Mouse (Mus musculus) kidney, adult 10 weeks (tissue): ENCODE measurements around the gene Kifc5b. TPM values are rescaled to one million over a fixed set of nuclear protein-coding genes. Genes with fewer than 3 reads are reported as not detected.

ENCODE experiments used
- polyA plus RNA-seq: library from polyadenylated mRNA; stranded (reverse); fragments of 350-450 nt; fragmentation: Illumina TruSeq; extraction: RNeasy Lipid Tissue Mini Kit (QIAGEN cat#74804); gene quantifications from one replicate; pipeline ENCODE4 v1.2.3, GENCODE M21; 2014; ENCODE audit warnings: low read depth, low replicate concordance

Gene Kifc5b
- polyA plus RNA-seq = not detected

GRCm38 (mm10) chr17:26916711-26917482 is at the start of gene Kifc5b:
Gene Kifc5b, plus strand, starts transcription at chr17:26917091.

GRCm38 (mm10) chr17:26932839-26933398 is 16.0 kb downstream of the Kifc5b start, which contains the start of gene Phf1:
Gene Phf1, plus strand, starts transcription at chr17:26933052.

GRCm38 (mm10) chr17:26939178-26939972 is 22.5 kb downstream of the Kifc5b start, which contains the start of gene Cuta:
Gene Cuta, minus strand, starts transcription at chr17:26939569.

GRCm38 (mm10) chr17:26941031-26941789 is 24.3 kb downstream of the Kifc5b start, which contains the start of gene Syngap1:
Gene Syngap1, plus strand, starts transcription at chr17:26941253.

GRCm38 (mm10) chr17:26972703-26973574 is 56.0 kb downstream of the Kifc5b start, which contains the start of gene Zbtb9:
Gene Zbtb9, plus strand, starts transcription at chr17:26973167.

Other genes starting within 250 kb of the Kifc5b start
- gene Crebrf, start 201.4 kb upstream of the Kifc5b start, polyA plus RNA-seq = 89.5 TPM
- gene Bnip1, start 136.0 kb upstream of the Kifc5b start, polyA plus RNA-seq = 14.7 TPM
- gene Nkx2-5, start 72.1 kb upstream of the Kifc5b start, polyA plus RNA-seq = not detected
- 1.3 TPM for gene Phf1, start 16.0 kb downstream of the Kifc5b start, polyA plus RNA-seq
- 14.8 TPM for gene Cuta, start 22.5 kb downstream of the Kifc5b start, polyA plus RNA-seq
- gene Syngap1, start 24.2 kb downstream of the Kifc5b start, polyA plus RNA-seq = 0.57 TPM
- 10.8 TPM for gene Zbtb9, start 56.1 kb downstream of the Kifc5b start, polyA plus RNA-seq
- 0.36 TPM for gene Bak1, start 111.9 kb downstream of the Kifc5b start, polyA plus RNA-seq
- gene Itpr3, start 140.2 kb downstream of the Kifc5b start, polyA plus RNA-seq = 0.28 TPM
- gene Uqcc2, start 216.8 kb downstream of the Kifc5b start, polyA plus RNA-seq = 5.7 TPM